Mouse (Mus musculus) brain, embryonic 14.5 days (tissue): ENCODE data around the gene Sox5.

Experiments
- CTCF ChIP-seq: fragments of 200-500 bp; IDR thresholded peaks from 2 replicates; pipeline ENCODE4 v1.5.1; 2012; ENCODE audit warnings: inconsistent platforms, mild to moderate bottlenecking, moderate library complexity, borderline replicate concordance; ENCODE audit not compliant: insufficient read depth, insufficient read length; ENCODE audit errors: extremely low read depth
- POLR2A ChIP-seq: fragments of 200-500 bp; IDR thresholded peaks from 2 replicates; pipeline ENCODE4 v1.6.1; 2012; ENCODE audit warnings: mild to moderate bottlenecking, inconsistent platforms, borderline replicate concordance; ENCODE audit not compliant: poor library complexity, insufficient read depth, insufficient read length, severe bottlenecking; ENCODE audit errors: extremely low read depth

GRCm38 (mm10) chr6:144252191-144252718 lies 529.5 kb downstream of the Sox5 start:
- TF ChIP-seq POLR2A, result no peak
- no peak for TF ChIP-seq CTCF
